Mouse (Mus musculus): ENCODE measurements at regions not wholly inside any gene's neighbourhood (a gene's known extent, or its start where the extent isn't known, plus 50 kb on each side); places are given as distances from the start of the nearest gene placed in this dataset.

DNA sequence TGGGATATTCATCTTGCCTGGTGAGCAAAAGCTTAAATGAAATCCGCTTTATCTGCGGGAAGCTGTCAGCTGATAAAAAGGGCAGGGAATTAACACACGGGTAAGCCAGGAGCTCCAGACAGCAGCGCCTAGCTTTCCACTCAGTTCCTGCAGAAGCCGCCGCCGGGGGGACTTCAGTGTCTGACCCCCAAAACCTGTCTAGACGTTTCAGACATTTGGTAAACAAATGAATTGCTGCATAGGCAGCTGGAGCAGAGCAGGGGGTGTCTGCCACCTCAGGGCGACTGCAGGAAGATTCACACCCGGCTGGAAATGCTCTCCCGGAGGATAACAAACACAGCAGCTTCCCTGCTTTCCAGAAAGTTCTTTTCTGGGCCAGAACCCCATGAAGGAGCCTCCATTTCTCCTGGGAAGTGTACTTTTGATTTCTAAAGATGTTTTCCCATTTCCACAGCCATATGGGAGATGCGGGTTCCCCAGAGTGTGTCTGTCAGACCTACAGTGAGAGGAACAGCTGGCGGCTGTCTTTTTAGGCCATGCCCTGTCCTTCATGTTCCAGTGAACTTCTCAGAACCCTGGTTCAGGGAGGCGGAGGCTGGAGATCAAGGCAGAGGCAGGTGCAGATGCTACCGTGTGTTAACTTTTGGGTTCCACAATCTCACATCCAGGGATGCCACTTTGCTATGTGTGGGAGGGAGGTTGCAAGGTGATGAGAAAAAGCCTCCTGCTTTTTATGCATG lies 58.7 kb upstream of the Pmepa1 start:
- H3K9ac ChIP-seq (replicated peaks; ENCODE audit: low read length): no peak overlapping the region
- H3K4me1 ChIP-seq (ENCODE audit: insufficient read depth, low read length): peaks cover 21% of the 10 kb centered on the region
- H3K9me3 ChIP-seq (ENCODE audit: low read length): no peaks in the 10 kb centered on the region
- no peaks in the 10 kb centered on the region for H3K27me3 ChIP-seq (ENCODE audit: insufficient read depth, low read length)
- no peak overlapping the region for H3K4me2 ChIP-seq (ENCODE audit: low read depth, low read length)
- no peaks in the 10 kb centered on the region for H3K36me3 ChIP-seq (ENCODE audit: insufficient read depth, low read length)
- DNase-seq (ENCODE audit: low spot score) (peak; percentile 35), ATAC-seq (no peak)
- TF ChIP-seq CTCF (IDR thresholded peaks at IDR 0.05; ENCODE audit: low read depth): no peak
- no peak overlapping the region for H3K27ac ChIP-seq
- no peak overlapping the region for H3K4me3 ChIP-seq (ENCODE audit: low read length)
- WGBS: 24% methylated on average over 15 of the region's 15 CpGs

- Histone ChIP-seq H3K4me1 (ENCODE audit: insufficient read depth, low read length) (peaks cover 25% of the 10 kb centered on the region), H3K4me3 (ENCODE audit: low read length) (no peak overlapping the region), H3K4me2 (ENCODE audit: low read depth, low read length) (0 out of 2 replicates have a peak overlapping the region, but pooled peaks have one; percentile 3), H3K27ac (no peak overlapping the region), H3K9me3 (ENCODE audit: low read length) (no peaks in the 10 kb centered on the region), H3K9ac (replicated peaks; ENCODE audit: low read length) (no peak overlapping the region), H3K36me3 (ENCODE audit: insufficient read depth, low read length) (no peaks in the 10 kb centered on the region), H3K27me3 (ENCODE audit: insufficient read depth, low read length) (no peaks in the 10 kb centered on the region)
- DNase-seq (ENCODE audit: low spot score) (peak; percentile 79), ATAC-seq (peak; percentile 46)
- WGBS: 11% methylated on average over 10 of the region's 10 CpGs
- no peak for TF ChIP-seq CTCF (IDR thresholded peaks at IDR 0.05; ENCODE audit: low read depth)
These were observed 59.5 kb upstream of the Pmepa1 start for GRCm38 (mm10) chr2:173335859-173336258.

DNA sequence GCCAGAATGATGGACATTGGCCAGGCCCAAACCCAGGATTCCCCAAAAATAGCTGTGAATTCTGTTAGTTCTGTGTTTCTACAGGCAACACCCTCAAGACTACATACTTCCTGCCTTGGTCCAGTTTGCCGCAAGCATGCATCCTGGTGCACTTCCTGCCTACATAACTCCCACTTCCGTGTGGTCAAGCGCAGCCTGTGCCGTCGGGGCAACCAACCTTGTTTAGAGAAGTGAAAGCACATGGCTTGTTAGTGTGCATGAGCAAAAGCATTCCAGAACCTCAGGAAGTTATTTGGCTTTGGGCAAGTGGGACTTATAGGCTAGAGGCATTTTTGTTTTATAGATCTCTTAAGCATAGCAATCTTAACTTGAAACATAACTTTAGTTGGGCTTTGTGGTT lies 61.3 kb upstream of the Pmepa1 start:
- no peak for TF ChIP-seq CTCF (IDR thresholded peaks at IDR 0.05; ENCODE audit: low read depth)
- no peaks in the 10 kb centered on the region for H3K36me3 ChIP-seq (ENCODE audit: insufficient read depth, low read length)
- peaks cover 29% of the 10 kb centered on the region for H3K4me1 ChIP-seq (ENCODE audit: insufficient read depth, low read length)

DNA sequence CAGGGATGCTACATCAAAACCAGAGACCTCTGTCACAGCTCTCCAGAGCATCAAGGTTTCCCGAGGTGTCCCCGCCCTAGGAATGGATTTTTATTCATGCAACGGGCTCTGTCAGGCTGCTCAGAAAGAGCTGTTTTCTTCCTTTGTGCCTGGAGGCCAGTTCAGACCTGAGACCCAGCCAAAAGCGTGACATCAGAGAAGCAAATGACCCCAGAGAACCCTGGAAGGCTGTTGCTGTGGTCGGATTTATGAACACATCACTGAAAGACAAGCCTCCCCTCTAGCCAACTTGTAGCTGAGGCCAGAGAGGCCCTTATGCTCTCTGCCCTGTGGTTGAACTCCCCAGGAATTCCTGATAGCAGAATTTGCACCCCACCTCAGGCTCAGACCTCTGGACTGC lies 62.3 kb upstream of the Pmepa1 start:
- Histone ChIP-seq H3K9ac (replicated peaks; ENCODE audit: low read length) (no peak overlapping the region), H3K4me1 (ENCODE audit: insufficient read depth, low read length) (peaks cover 34% of the 10 kb centered on the region), H3K9me3 (ENCODE audit: low read length) (no peaks in the 10 kb centered on the region), H3K27ac (no peak overlapping the region), H3K4me2 (ENCODE audit: low read depth, low read length) (no peak overlapping the region), H3K4me3 (ENCODE audit: low read length) (no peak overlapping the region), H3K36me3 (ENCODE audit: insufficient read depth, low read length) (no peaks in the 10 kb centered on the region), H3K27me3 (ENCODE audit: insufficient read depth, low read length) (no peaks in the 10 kb centered on the region)
- WGBS: 43% methylated on average over 5 of the region's 5 CpGs
- DNase-seq (ENCODE audit: low spot score): peak; percentile 43
- no peak for ATAC-seq
- TF ChIP-seq CTCF (IDR thresholded peaks at IDR 0.05; ENCODE audit: low read depth): no peak

More for the DNA sequence above, 61.3 kb upstream of the Pmepa1 start:
- no peak overlapping the region for H3K27ac ChIP-seq
- no peak overlapping the region for H3K4me3 ChIP-seq (ENCODE audit: low read length)
- no peaks in the 10 kb centered on the region for H3K9me3 ChIP-seq (ENCODE audit: low read length)
- 91% methylated on average over 5 of the region's 5 CpGs for WGBS
- DNase-seq (ENCODE audit: low spot score) (no peak), ATAC-seq (no peak)
- no peak overlapping the region for H3K4me2 ChIP-seq (ENCODE audit: low read depth, low read length)
- no peaks in the 10 kb centered on the region for H3K27me3 ChIP-seq (ENCODE audit: insufficient read depth, low read length)
- H3K9ac ChIP-seq (replicated peaks; ENCODE audit: low read length): no peak overlapping the region

DNA sequence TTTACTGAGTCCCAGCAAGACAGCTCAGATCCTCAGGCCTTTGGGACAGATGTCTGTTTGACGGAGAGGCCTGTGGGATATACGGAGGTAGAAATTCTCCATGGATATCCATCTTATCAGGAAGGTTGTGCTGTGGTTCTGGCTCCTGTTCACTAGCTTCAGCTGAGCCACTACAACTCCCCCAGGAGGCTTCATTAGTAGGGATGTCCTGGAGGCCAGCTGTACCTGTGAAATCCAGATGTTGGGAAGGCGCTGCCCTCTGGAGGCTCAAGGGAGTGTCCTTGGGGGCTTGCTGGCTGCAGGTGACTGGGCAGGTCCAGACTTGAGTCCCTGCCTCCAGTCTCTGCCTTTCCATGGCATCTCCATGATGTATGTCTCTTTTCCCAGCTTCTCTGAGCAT lies 62.9 kb upstream of the Pmepa1 start:
- Histone ChIP-seq H3K9me3 (ENCODE audit: low read length) (no peaks in the 10 kb centered on the region), H3K4me3 (ENCODE audit: low read length) (no peak overlapping the region), H3K27ac (no peak overlapping the region), H3K27me3 (ENCODE audit: insufficient read depth, low read length) (no peaks in the 10 kb centered on the region), H3K4me2 (ENCODE audit: low read depth, low read length) (no peak overlapping the region), H3K36me3 (ENCODE audit: insufficient read depth, low read length) (no peaks in the 10 kb centered on the region), H3K4me1 (ENCODE audit: insufficient read depth, low read length) (peaks cover 33% of the 10 kb centered on the region), H3K9ac (replicated peaks; ENCODE audit: low read length) (no peak overlapping the region)
- 64% methylated on average over 3 of the region's 3 CpGs for WGBS
- DNase-seq (ENCODE audit: low spot score) (no peak), ATAC-seq (no peak)
- TF ChIP-seq CTCF (IDR thresholded peaks at IDR 0.05; ENCODE audit: low read depth): no peak

GRCm38 (mm10) chr2:173340044-173340601 lies 63.8 kb upstream of the Pmepa1 start:
- peak overlapping the region; percentile 41; the same call in 1 of the 2 replicates for H3K27ac ChIP-seq
- peak overlapping the region; percentile 45 for H3K4me2 ChIP-seq (ENCODE audit: low read depth, low read length)
- H3K36me3 ChIP-seq (ENCODE audit: insufficient read depth, low read length): no peaks in the 10 kb centered on the region
- H3K9me3 ChIP-seq (ENCODE audit: low read length): no peaks in the 10 kb centered on the region
- peak; percentile 66 for ATAC-seq
- 8% methylated on average over 26 of the region's 26 CpGs for WGBS
- H3K9ac ChIP-seq (replicated peaks; ENCODE audit: low read length): no peak overlapping the region
- DNase-seq (ENCODE audit: low spot score): peak; percentile 85
- H3K4me1 ChIP-seq (ENCODE audit: insufficient read depth, low read length): peaks cover 24% of the 10 kb centered on the region
- TF ChIP-seq CTCF (IDR thresholded peaks at IDR 0.05; ENCODE audit: low read depth): no peak
- no peak overlapping the region for H3K4me3 ChIP-seq (ENCODE audit: low read length)
- no peaks in the 10 kb centered on the region for H3K27me3 ChIP-seq (ENCODE audit: insufficient read depth, low read length)

Data from hindbrain, postnatal 0 days (tissue).